Mouse (Mus musculus): ENCODE measurements around the gene Gm20696. TPM values are rescaled to one million over a fixed set of nuclear protein-coding genes. Genes with fewer than 3 reads are reported as not detected.

Gm20696 gene
- polyA plus RNA-seq, 1 experiment from 2014 or later = 1.4 TPM

- Histone ChIP-seq H3K9me3 (ENCODE audit: control insufficient read depth, low read length) (no peaks in the 10 kb centered on the region), H3K9ac (ENCODE audit: low read length) (no peak overlapping the region), H3K36me3 (ENCODE audit: control insufficient read depth, insufficient read depth, low read length) (no peaks in the 10 kb centered on the region), H3K4me1 (replicated peaks; ENCODE audit: control insufficient read depth, insufficient read depth) (no peaks in the 10 kb centered on the region; the same call in 1 of the 2 replicates), H3K27me3 (ENCODE audit: control insufficient read depth, insufficient read depth, low read length) (no peaks in the 10 kb centered on the region), H3K4me2 (replicated peaks; ENCODE audit: low read depth) (no peak overlapping the region), H3K4me3 (ENCODE audit: low read depth, low read length) (no peak overlapping the region), H3K27ac (replicated peaks) (no peak overlapping the region)
- WGBS = 80% methylated on average over 13 of the region's 13 CpGs
- no peak for ATAC-seq (ENCODE audit: low FRiP score, low TSS enrichment)
- no peak for TF ChIP-seq CTCF (IDR thresholded peaks at IDR 0.05; ENCODE audit: low read depth)
- TF ChIP-seq EP300 (optimal IDR thresholded peaks at IDR 0.05) = no peak
- DNase-seq (ENCODE audit: low spot score) = no peak
These were observed 187.5 kb downstream of the Gm20696 start for GRCm38 (mm10) chr6:99478873-99479650.

- 52% methylated on average over 9 of the region's 9 CpGs for WGBS
- Histone ChIP-seq H3K36me3 (ENCODE audit: control insufficient read depth, insufficient read depth, low read length) (no peaks in the 10 kb centered on the region), H3K4me1 (replicated peaks; ENCODE audit: control insufficient read depth, insufficient read depth) (no peaks in the 10 kb centered on the region), H3K27me3 (ENCODE audit: control insufficient read depth, insufficient read depth, low read length) (no peaks in the 10 kb centered on the region), H3K4me2 (replicated peaks; ENCODE audit: low read depth) (no peak overlapping the region), H3K4me3 (ENCODE audit: low read depth, low read length) (no peak overlapping the region), H3K27ac (replicated peaks) (peak overlapping the region; percentile 65), H3K9me3 (ENCODE audit: control insufficient read depth, low read length) (no peaks in the 10 kb centered on the region), H3K9ac (ENCODE audit: low read length) (no peak overlapping the region)
- ATAC-seq (ENCODE audit: low FRiP score, low TSS enrichment) (no peak), DNase-seq (ENCODE audit: low spot score) (no peak)
- TF ChIP-seq EP300 (optimal IDR thresholded peaks at IDR 0.05) (peak; percentile 32), CTCF (IDR thresholded peaks at IDR 0.05; ENCODE audit: low read depth) (no peak)
These were observed 191.6 kb downstream of the Gm20696 start for GRCm38 (mm10) chr6:99475040-99475439.

- H3K9ac ChIP-seq (ENCODE audit: low read length) = no peak overlapping the region
These were observed 195.7 kb downstream of the Gm20696 start for GRCm38 (mm10) chr6:99470906-99471305.

GRCm38 (mm10) chr6:99469134-99469834, 197.3 kb downstream of the Gm20696 start:
- Histone ChIP-seq H3K9ac (ENCODE audit: low read length) (no peak overlapping the region), H3K9me3 (ENCODE audit: control insufficient read depth, low read length) (no peaks in the 10 kb centered on the region), H3K4me3 (ENCODE audit: low read depth, low read length) (no peak overlapping the region), H3K4me1 (replicated peaks; ENCODE audit: control insufficient read depth, insufficient read depth) (no peaks in the 10 kb centered on the region), H3K36me3 (ENCODE audit: control insufficient read depth, insufficient read depth, low read length) (no peaks in the 10 kb centered on the region), H3K4me2 (replicated peaks; ENCODE audit: low read depth) (no peak overlapping the region), H3K27ac (replicated peaks) (peak overlapping the region; percentile 71), H3K27me3 (ENCODE audit: control insufficient read depth, insufficient read depth, low read length) (no peaks in the 10 kb centered on the region)
- TF ChIP-seq CTCF (IDR thresholded peaks at IDR 0.05; ENCODE audit: low read depth) (no peak), EP300 (optimal IDR thresholded peaks at IDR 0.05) (no peak)
- DNase-seq (ENCODE audit: low spot score) (no peak), ATAC-seq (ENCODE audit: low FRiP score, low TSS enrichment) (peak; percentile 47; the same call in 1 of the 2 replicates)
- WGBS = 61% methylated on average over 12 of the region's 12 CpGs

More at GRCm38 (mm10) chr6:99470906-99471305, 195.7 kb downstream of the Gm20696 start:
- Histone ChIP-seq H3K4me3 (ENCODE audit: low read depth, low read length) (no peak overlapping the region), H3K27me3 (ENCODE audit: control insufficient read depth, insufficient read depth, low read length) (no peaks in the 10 kb centered on the region), H3K27ac (replicated peaks) (peak overlapping the region; percentile 78), H3K4me1 (replicated peaks; ENCODE audit: control insufficient read depth, insufficient read depth) (no peaks in the 10 kb centered on the region), H3K4me2 (replicated peaks; ENCODE audit: low read depth) (no peak overlapping the region), H3K9me3 (ENCODE audit: control insufficient read depth, low read length) (no peaks in the 10 kb centered on the region), H3K36me3 (ENCODE audit: control insufficient read depth, insufficient read depth, low read length) (no peaks in the 10 kb centered on the region)
- ATAC-seq (ENCODE audit: low FRiP score, low TSS enrichment) (peak; percentile 49; the same call in 1 of the 2 replicates), DNase-seq (ENCODE audit: low spot score) (no peak)
- 38% methylated on average over 5 of the region's 5 CpGs for WGBS
- TF ChIP-seq EP300 (optimal IDR thresholded peaks at IDR 0.05) (no peak), CTCF (IDR thresholded peaks at IDR 0.05; ENCODE audit: low read depth) (no peak)

GRCm38 (mm10) chr6:99467831-99468230, 198.8 kb downstream of the Gm20696 start:
- Histone ChIP-seq H3K4me1 (replicated peaks; ENCODE audit: control insufficient read depth, insufficient read depth) (no peaks in the 10 kb centered on the region), H3K4me3 (ENCODE audit: low read depth, low read length) (no peak overlapping the region), H3K9ac (ENCODE audit: low read length) (no peak overlapping the region), H3K9me3 (ENCODE audit: control insufficient read depth, low read length) (no peaks in the 10 kb centered on the region), H3K27ac (replicated peaks) (no peak overlapping the region), H3K4me2 (replicated peaks; ENCODE audit: low read depth) (no peak overlapping the region), H3K36me3 (ENCODE audit: control insufficient read depth, insufficient read depth, low read length) (no peaks in the 10 kb centered on the region), H3K27me3 (ENCODE audit: control insufficient read depth, insufficient read depth, low read length) (no peaks in the 10 kb centered on the region)
- no peak for DNase-seq (ENCODE audit: low spot score)
- no peak for ATAC-seq (ENCODE audit: low FRiP score, low TSS enrichment)
- 65% methylated on average over 3 of the region's 3 CpGs for WGBS
- TF ChIP-seq CTCF (IDR thresholded peaks at IDR 0.05; ENCODE audit: low read depth) (no peak), EP300 (optimal IDR thresholded peaks at IDR 0.05) (no peak)

GRCm38 (mm10) chr6:99467109-99467508, 199.5 kb downstream of the Gm20696 start:
- Histone ChIP-seq H3K4me3 (ENCODE audit: low read depth, low read length) (no peak overlapping the region), H3K9ac (ENCODE audit: low read length) (no peak overlapping the region), H3K36me3 (ENCODE audit: control insufficient read depth, insufficient read depth, low read length) (no peaks in the 10 kb centered on the region), H3K27ac (replicated peaks) (no peak overlapping the region), H3K4me2 (replicated peaks; ENCODE audit: low read depth) (no peak overlapping the region), H3K27me3 (ENCODE audit: control insufficient read depth, insufficient read depth, low read length) (no peaks in the 10 kb centered on the region), H3K4me1 (replicated peaks; ENCODE audit: control insufficient read depth, insufficient read depth) (no peaks in the 10 kb centered on the region), H3K9me3 (ENCODE audit: control insufficient read depth, low read length) (no peaks in the 10 kb centered on the region)
- no peak for TF ChIP-seq CTCF (IDR thresholded peaks at IDR 0.05; ENCODE audit: low read depth)
- ATAC-seq (ENCODE audit: low FRiP score, low TSS enrichment) (no peak), DNase-seq (ENCODE audit: low spot score) (no peak)
- WGBS = 49% methylated on average over 8 of the region's 8 CpGs
